Mouse (Mus musculus) lung, postnatal 0 days (tissue): ENCODE measurements at regions not wholly inside any gene's neighbourhood (a gene's known extent, or its start where the extent isn't known, plus 50 kb on each side); places are given as distances from the start of the nearest gene placed in this dataset.

Experiments
- CTCF ChIP-seq: IDR thresholded peaks from 2 replicates; pipeline ENCODE4 v1.5.1; 2016; ENCODE audit warnings: antibody characterized with exemption, mild to moderate bottlenecking
- EP300 ChIP-seq: IDR thresholded peaks from 2 replicates; pipeline ENCODE4 v1.6.1; 2016; ENCODE audit warnings: antibody characterized with exemption, mild to moderate bottlenecking, control low read depth

GRCm38 (mm10) chr4:56374466-56374865 is 365.4 kb upstream of the Gm26657 start:
- TF ChIP-seq CTCF (peak; percentile 19; the same call in 1 of the 2 replicates), EP300 (no peak)
